Comparison of ENCODE assay signal across 9 mouse cellular contexts in genomic region chr7:45405091-45406075, GRCm38 (mm10). TPM values are rescaled to one million over a fixed set of nuclear protein-coding genes. Genes with fewer than 3 reads are reported as not detected.
DNase-seq lines count a peak whose midpoint lies in the region; ATAC-seq and TF ChIP-seq lines count a peak whose summit lies in the region.
"Had no signal": no experiment of that assay in that cellular context is flagged by ENCODE, and none has a peak within 500 bp of the region (broad histone marks: within the 10 kb centered on the region; RNA-seq: fewer than 3 reads in every experiment).

Kcna7 (plus strand) TSS chr7:45405653.

- peak within 1 kb of the TSS; percentile 43 for H3K4me2 ChIP-seq in forebrain, embryonic 16.5 days (ENCODE audit: low read length)
- H3K4me2 ChIP-seq in liver, postnatal 0 days (ENCODE audit: low read depth, low read length) = peak within 1 kb of the TSS; percentile 61
- H3K4me2 ChIP-seq in neural tube, embryonic 12.5 days (replicated peaks) = peak within 1 kb of the TSS; percentile 54

- TF ChIP-seq EP300 in liver, postnatal 0 days (IDR thresholded peaks at IDR 0.05; ENCODE audit: low read depth) = no peak

- WGBS in forebrain, embryonic 16.5 days = 9% methylated on average over 28 of the region's 28 CpGs
- WGBS in large intestine, adult 2 months = 9% methylated on average over 28 of the region's 28 CpGs
- WGBS in liver, postnatal 0 days (ENCODE audit: insufficient replicate concordance) = 12% methylated on average over 28 of the region's 28 CpGs
- WGBS in neural tube, embryonic 12.5 days = 10% methylated on average over 28 of the region's 28 CpGs
- WGBS in thymus, adult 2 months = 12% methylated on average over 28 of the region's 28 CpGs

- no peak for TF ChIP-seq POLR2A in thymus, adult 2 months (IDR thresholded peaks at IDR 0.05; ENCODE audit: control insufficient read depth, extremely low read depth, insufficient read depth, low read length, poor library complexity)

- peak within 1 kb of the TSS; percentile 82 to 94 for H3K4me3 ChIP-seq in ES-E14 (ENCODE audit: insufficient read depth in 1 of 2, low read depth in 1 of 2, low read length in 2 of 2, poor library complexity in 1 of 2, severe bottlenecking in 1 of 2)
- peak within 1 kb of the TSS; percentile 32 for H3K4me3 ChIP-seq in forebrain, embryonic 16.5 days (replicated peaks; ENCODE audit: low read length)
- peak within 1 kb of the TSS; percentile 41 for H3K4me3 ChIP-seq in liver, postnatal 0 days (ENCODE audit: low read depth, low read length)
- peak within 1 kb of the TSS; percentile 28; the same call in 1 of the 2 replicates for H3K4me3 ChIP-seq in neural tube, embryonic 12.5 days
- peak within 1 kb of the TSS; percentile 21 for H3K4me3 ChIP-seq in thymus, adult 2 months (ENCODE audit: control insufficient read depth, insufficient read depth, low read length)

- H3K36me3 ChIP-seq in ES-E14 (ENCODE audit: control insufficient read depth, insufficient read depth, low read length, poor library complexity, severe bottlenecking) = no peaks in the 10 kb centered on the region
- no peaks in the 10 kb centered on the region for H3K36me3 ChIP-seq in forebrain, embryonic 16.5 days (ENCODE audit: control insufficient read depth, insufficient read depth)
- no peaks in the 10 kb centered on the region for H3K36me3 ChIP-seq in liver, postnatal 0 days (replicated peaks; ENCODE audit: insufficient read depth, low read length)
- no peaks in the 10 kb centered on the region for H3K36me3 ChIP-seq in neural tube, embryonic 12.5 days
- no peaks in the 10 kb centered on the region for H3K36me3 ChIP-seq in thymus, adult 2 months (ENCODE audit: control insufficient read depth, insufficient read depth, low read length)

- H3K9ac ChIP-seq in ES-E14 (ENCODE audit: insufficient read depth, low read depth, low read length, poor library complexity, severe bottlenecking) = peak within 1 kb of the TSS; percentile 81
- H3K9ac ChIP-seq in forebrain, embryonic 16.5 days (replicated peaks; ENCODE audit: low read depth, low read length) = no peak within 1 kb of the TSS
- no peak within 1 kb of the TSS for H3K9ac ChIP-seq in liver, postnatal 0 days (replicated peaks)
- 0 out of 2 replicates have a peak within 1 kb of the TSS, but pooled peaks have one; percentile 26 for H3K9ac ChIP-seq in neural tube, embryonic 12.5 days

- intact Hi-C loops in heart, postnatal 36 days (cut with DNase I) = loop anchor here (2.0 kb wide), 1 partner anchor 27 kb away; no protein-coding TSS in a partner anchor

- DNase-seq in ES-E14 (ENCODE audit: low read depth, low spot score) = no peak
- DNase-seq in cerebellum, adult 11-12 months = peak; percentile 58
- DNase-seq in heart, postnatal 36 days = peak; percentile 82 to 88
- DNase-seq in large intestine, adult 2 months (ENCODE audit: low read depth, low spot score) = peak; percentile 21
- DNase-seq in liver, postnatal 0 days = peak; percentile 68
- DNase-seq in thymus, adult 2 months = peak; percentile 81

- TF ChIP-seq CTCF in liver, postnatal 0 days (IDR thresholded peaks at IDR 0.05; ENCODE audit: low read depth) = peak; percentile 91
- peak; percentile 88; the same call in 1 of the 2 replicates for TF ChIP-seq CTCF in thymus, adult 2 months (IDR thresholded peaks at IDR 0.05; ENCODE audit: borderline replicate concordance, control insufficient read depth, extremely low read depth, insufficient read depth, low read length, poor library complexity)

- in situ Hi-C loops in ES-E14 (cut with MboI; ENCODE audit: low sequenced_read_pairs in 2 of 2, unreplicated experiment in 2 of 2) = no loop called here

- H3K9me3 ChIP-seq in ES-E14 (ENCODE audit: control insufficient read depth, insufficient read depth, low read depth, low read length) = no peaks in the 10 kb centered on the region
- no peaks in the 10 kb centered on the region; the same call in 1 of the 2 replicates for H3K9me3 ChIP-seq in forebrain, embryonic 16.5 days (ENCODE audit: control insufficient read depth, low read length)
- H3K9me3 ChIP-seq in liver, postnatal 0 days (ENCODE audit: low read length) = no peaks in the 10 kb centered on the region
- H3K9me3 ChIP-seq in neural tube, embryonic 12.5 days = no peaks in the 10 kb centered on the region

- H3K27ac ChIP-seq in ES-E14 (ENCODE audit: insufficient read depth, low read depth, low read length, poor library complexity, severe bottlenecking) = no peak within 1 kb of the TSS; the same call in 1 of the 2 replicates
- no peak within 1 kb of the TSS for H3K27ac ChIP-seq in forebrain, embryonic 16.5 days (ENCODE audit: low read length)
- H3K27ac ChIP-seq in liver, postnatal 0 days (ENCODE audit: low read depth) = no peak within 1 kb of the TSS
- no peak within 1 kb of the TSS for H3K27ac ChIP-seq in neural tube, embryonic 12.5 days
- H3K27ac ChIP-seq in thymus, adult 2 months (ENCODE audit: control insufficient read depth, insufficient read depth, low read length) = no peak within 1 kb of the TSS

- peaks cover 7 to 14% of the 10 kb centered on the region in 2 experiments; a peak in 2 of 4 replicates for H3K4me1 ChIP-seq in ES-E14 (ENCODE audit: control insufficient read depth in 2 of 2, insufficient read depth in 2 of 2, low read length in 2 of 2, poor library complexity in 1 of 2)
- peaks cover 7% of the 10 kb centered on the region; the same call in 1 of the 2 replicates for H3K4me1 ChIP-seq in forebrain, embryonic 16.5 days (replicated peaks; ENCODE audit: control insufficient read depth, insufficient read depth, low read length)
- peaks cover 10% of the 10 kb centered on the region for H3K4me1 ChIP-seq in liver, postnatal 0 days (ENCODE audit: insufficient read depth)
- peaks cover 8% of the 10 kb centered on the region for H3K4me1 ChIP-seq in neural tube, embryonic 12.5 days
- H3K4me1 ChIP-seq in thymus, adult 2 months (replicated peaks; ENCODE audit: control insufficient read depth, insufficient read depth, low read length) = peaks cover 6% of the 10 kb centered on the region; the same call in 1 of the 2 replicates

- peaks cover 59% of the 10 kb centered on the region for H3K27me3 ChIP-seq in forebrain, embryonic 16.5 days (replicated peaks; ENCODE audit: control insufficient read depth, insufficient read depth, low read length)
- peaks cover 53% of the 10 kb centered on the region for H3K27me3 ChIP-seq in liver, postnatal 0 days (ENCODE audit: insufficient read depth, low read length)
- H3K27me3 ChIP-seq in neural tube, embryonic 12.5 days (replicated peaks) = peaks cover 53% of the 10 kb centered on the region
- peaks cover 19% of the 10 kb centered on the region for H3K27me3 ChIP-seq in thymus, adult 2 months (ENCODE audit: control insufficient read depth, insufficient read depth, low read length)

- ATAC-seq in forebrain, embryonic 16.5 days = 0 out of 2 replicates have a peak, but pooled peaks have one; percentile 31
- ATAC-seq in liver, postnatal 0 days = peak; percentile 52; the same call in 1 of the 2 replicates
- ATAC-seq in neural tube, embryonic 12.5 days (ENCODE audit: low FRiP score, low read depth) = no peak

TF ChIP-seq in ES-E14, 5 proteins besides CTCF, POLR2A, EP300 and RAD21:
- TF ChIP-seq MAFK (IDR thresholded peaks at IDR 0.05; ENCODE audit: insufficient read depth, low read depth, low read length) = no peak
- TF ChIP-seq CHD2 (IDR thresholded peaks at IDR 0.05; ENCODE audit: low read depth, low read length) = no peak
- no peak for TF ChIP-seq ZC3H11A (IDR thresholded peaks at IDR 0.05; ENCODE audit: borderline replicate concordance, low read depth, low read length)
- TF ChIP-seq HCFC1 (IDR thresholded peaks at IDR 0.05; ENCODE audit: borderline replicate concordance, insufficient read depth, low read length) = no peak
- no peak for TF ChIP-seq ZNF384 (IDR thresholded peaks at IDR 0.05; ENCODE audit: low read depth, low read length)

RNA-seq across cellular contexts. Expression of gene Kcna7, which starts in this region (rescaled TPM):
- total RNA-seq in ES-E14 (2012; rRNA removed) = 0.85 and 2.3 TPM in 2 replicates
- not detected in 2 replicates for polyA plus RNA-seq in forebrain, embryonic 16.5 days (2015; fragmentation: Nextera tagmentation; extraction: Ambion mirVana)
- total RNA-seq in heart, postnatal 36 days (2021) = 1 to 10 TPM; 4.5 to 5.8 TPM
- polyA plus RNA-seq in large intestine, adult 2 months (2012; rRNA removed) = 0.06 TPM in 1 of 2 replicates, not detected in the other
- 0.05 TPM in 1 of 2 replicates, not detected in the other for polyA plus RNA-seq in liver, postnatal 0 days (2015; fragmentation: Nextera tagmentation; extraction: Ambion mirVana)
- not detected in 2 replicates for polyA plus RNA-seq in neural tube, embryonic 12.5 days (2016; fragmentation: Nextera tagmentation; extraction: Ambion mirVana)
- polyA plus RNA-seq in thymus, adult 2 months (2012; rRNA removed) = 0.68 and 1.1 TPM in 2 replicates
- polyA plus RNA-seq: frontal cortex, adult 2 months had no signal

Comparison
In these comparisons a context has a peak if more than half of its experiments do, and no peak if none do; other contexts are left out.
1. Peak in ATAC-seq, H3K4me3 ChIP-seq and H3K4me2 ChIP-seq in forebrain, embryonic 16.5 days; RNA of the gene not detected or under 1 TPM.
2. Peak in DNase-seq in large intestine, adult 2 months; RNA of the gene not detected or under 1 TPM.
3. Peak in DNase-seq, ATAC-seq, H3K4me3 ChIP-seq and H3K4me2 ChIP-seq in liver, postnatal 0 days; RNA of the gene not detected or under 1 TPM.
4. H3K4me3 ChIP-seq: peak in every context shown above with its lines; median percentile 88 in ES-E14; 41 in liver, postnatal 0 days; 32 in forebrain, embryonic 16.5 days; 28 in neural tube, embryonic 12.5 days; 21 in thymus, adult 2 months.
5. H3K9ac ChIP-seq: peak in ES-E14 (single experiment) and neural tube, embryonic 12.5 days (single experiment); none in forebrain, embryonic 16.5 days (single experiment) and liver, postnatal 0 days (single experiment).
6. Peak in every context shown above with its lines, with median percentiles within 50 percentile points of each other: H3K4me2 ChIP-seq.